Mouse (Mus musculus) MN1 (cell line): ENCODE results near the gene Ankrd23.
"Not testable (repeated sequence)": the region's sequence is repeated elsewhere in the genome, so short reads cannot be mapped to it uniquely, and the experiment has no call there.

Experiments used
- DNase-seq: peaks from one replicate; pipeline ENCODE4 v3.0.0-alpha.2; 2016; ENCODE audit warnings: low spot score

Gene Ankrd23

DNA sequence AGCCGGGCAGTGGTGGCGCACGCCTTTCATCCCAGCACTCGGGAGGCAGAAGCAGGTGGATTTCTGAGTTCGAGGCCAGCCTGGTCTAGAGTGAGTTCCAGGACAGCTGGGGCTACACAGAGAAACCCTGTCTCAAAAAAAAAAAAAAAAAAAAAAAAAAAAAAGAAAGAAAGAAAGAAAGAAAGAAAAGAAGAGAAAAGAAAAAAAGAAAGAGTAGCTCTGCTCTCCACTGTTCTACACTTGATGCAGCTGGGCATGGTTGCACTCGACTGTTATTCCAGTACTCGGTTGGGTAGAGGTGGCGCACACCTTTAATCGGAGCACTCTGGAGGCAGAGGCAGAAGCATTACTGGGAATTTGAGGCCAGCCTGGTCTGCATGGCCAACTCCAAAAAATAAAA, at the start of gene Ankrd23:
Gene Ankrd23 (minus strand): TSS at position 101 of the 400 bp plus-strand sequence.
- not testable (repeated sequence) for DNase-seq

DNA sequence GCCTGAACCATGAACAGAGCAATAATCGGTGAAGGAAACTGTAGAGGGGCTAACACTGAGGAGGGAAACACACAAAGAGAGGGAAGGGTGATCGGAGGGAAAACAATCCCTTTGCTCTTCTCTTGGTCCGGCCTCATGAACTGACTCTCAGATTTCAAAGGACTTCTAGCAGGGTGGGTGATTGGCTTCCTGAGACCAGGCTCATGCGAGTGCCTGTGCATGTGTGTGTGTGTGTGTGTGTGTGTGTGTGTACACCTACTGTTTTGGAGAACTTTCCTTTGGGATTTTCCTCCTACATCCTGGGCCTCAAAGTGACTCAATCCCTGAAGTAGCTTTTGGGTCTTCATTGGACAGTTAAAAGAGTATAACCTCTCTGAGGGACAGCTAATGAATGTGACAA, 49.6 kb upstream of the Ankrd23 start:
- no peak for DNase-seq

DNA sequence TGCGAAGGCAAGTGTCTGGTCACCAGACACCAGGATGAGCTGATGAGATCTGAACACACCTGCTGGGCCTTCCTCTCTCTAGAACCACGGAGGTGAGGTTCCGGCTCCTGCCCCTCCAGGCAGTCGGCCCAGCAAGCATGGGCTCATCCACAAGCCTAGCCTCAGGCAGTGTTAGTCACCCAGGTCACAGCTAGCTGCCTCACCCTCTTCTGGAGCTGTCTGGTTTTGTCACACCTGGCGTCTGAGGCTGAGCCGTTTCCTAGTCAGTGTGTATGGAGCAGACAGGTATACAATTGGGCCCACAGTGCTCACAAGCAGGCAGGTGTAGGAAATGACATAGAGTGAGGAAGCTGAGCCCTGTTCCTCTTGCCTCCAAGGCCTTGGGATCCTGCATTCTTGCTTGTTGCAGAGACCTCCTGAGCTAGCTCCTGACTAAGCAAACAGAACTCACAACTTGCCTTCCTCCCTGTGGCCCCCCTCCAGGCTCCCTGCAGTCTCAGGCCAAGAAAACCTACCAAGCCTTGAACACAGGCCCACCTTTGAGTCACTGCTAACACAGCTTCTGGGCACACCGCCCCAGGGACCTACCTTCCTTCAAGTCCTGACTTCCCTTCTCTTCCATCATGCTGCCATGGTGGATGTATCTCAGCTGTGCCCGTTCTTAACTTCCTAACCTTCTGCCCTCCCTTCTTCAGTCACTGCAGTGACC, 46.9 kb upstream of the Ankrd23 start:
- DNase-seq = no peak

DNA sequence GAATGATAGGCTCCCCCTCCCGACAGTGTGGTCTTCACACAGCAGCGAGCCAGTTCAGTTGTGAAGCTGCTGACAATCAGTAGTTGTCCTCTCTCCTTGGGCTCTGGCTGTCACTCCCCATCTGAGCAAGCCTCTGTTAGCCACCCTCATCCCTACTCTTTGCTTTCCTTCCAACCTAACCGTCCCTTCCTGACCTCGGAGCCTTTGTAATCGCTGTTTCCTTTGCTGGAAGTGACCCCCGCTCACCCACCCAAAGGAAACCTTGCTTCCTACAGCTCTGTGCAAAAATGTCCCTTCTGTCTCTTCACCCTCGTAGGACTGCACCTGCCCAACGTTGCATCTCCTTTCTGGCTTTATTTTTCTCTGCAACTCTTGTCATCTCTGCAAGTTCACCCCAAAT, 45.5 kb upstream of the Ankrd23 start:
- DNase-seq = no peak

DNA sequence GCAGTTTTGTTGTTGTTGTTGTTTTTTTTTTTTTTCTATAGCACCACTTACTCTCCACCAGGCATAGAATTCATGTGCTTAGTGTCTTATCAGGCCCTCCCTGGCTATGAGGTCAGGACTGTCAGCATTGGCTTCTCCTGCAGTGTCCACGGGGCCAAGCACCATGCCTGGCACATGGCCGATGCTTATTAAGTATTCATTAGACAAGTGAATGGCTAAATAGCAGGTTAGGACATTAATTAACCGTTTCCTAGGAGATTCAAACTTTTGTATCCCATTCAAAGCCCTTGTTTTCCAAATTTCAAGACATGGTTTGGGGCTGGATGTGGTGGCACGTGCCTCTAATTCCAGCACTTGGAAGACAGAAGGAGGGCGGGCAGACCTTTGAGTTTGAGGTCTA, 44.6 kb upstream of the Ankrd23 start:
- no peak for DNase-seq

DNA sequence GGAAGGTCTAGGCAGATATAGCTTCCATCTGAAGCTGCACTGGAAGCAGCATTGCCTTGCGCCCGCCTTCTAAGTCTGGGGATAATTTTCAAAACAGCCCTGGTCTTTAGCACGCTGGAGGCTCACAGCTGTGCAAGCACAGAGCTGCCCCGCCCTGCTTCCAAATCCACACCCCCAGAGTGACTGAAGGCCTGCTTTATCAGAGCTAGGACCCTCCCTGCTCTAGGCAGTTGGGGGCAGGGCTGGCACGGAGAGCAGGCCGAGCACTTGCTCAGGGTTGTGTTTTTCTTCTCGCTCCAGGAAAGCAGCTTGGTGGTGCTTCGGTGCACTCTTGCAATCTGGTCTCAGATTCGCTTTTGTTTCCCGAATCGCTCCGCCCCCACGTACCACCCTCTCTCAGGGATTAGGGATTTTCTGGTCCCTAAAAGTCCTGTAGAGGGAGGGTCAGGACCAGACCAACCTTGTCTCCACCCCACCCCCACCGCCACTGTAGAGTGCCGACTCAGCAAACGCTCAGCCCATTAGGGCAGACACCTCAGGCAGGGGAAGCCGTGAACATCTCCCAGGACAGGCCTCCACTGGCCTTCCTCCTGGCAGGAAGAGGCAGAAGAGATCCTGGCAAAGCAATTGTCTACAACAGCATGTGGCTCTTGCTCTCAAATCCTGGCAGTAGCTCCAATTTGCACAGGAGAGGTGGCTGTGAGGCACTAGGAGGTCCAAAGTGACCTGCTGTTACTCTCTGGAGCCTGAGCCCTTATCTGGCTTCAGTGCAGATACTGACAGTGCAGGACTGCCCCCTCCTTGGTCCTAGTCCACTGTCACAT, 43.9 kb upstream of the Ankrd23 start:
- peak; percentile 92 for DNase-seq

DNA sequence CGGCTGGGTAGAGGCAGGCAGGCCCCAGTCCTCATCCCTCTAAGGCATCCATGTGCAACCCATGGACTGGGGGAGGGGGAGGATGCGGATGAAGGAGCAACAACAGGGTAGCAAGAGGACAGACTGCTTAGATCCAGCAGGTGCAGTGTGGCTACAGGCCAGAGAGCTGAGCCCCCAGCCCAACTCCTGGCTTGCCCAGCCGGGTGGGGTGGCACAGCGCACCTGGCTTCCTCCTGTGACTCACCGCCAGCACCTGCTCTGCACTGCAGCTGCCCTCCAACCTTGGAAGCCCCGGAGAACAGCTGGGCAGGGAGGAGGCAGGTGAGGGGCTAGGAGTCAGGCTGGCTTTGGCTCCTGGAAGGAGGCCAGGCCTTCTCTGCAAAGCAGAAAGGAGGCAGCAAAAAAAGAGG, 43.3 kb upstream of the Ankrd23 start:
- no peak for DNase-seq

DNA sequence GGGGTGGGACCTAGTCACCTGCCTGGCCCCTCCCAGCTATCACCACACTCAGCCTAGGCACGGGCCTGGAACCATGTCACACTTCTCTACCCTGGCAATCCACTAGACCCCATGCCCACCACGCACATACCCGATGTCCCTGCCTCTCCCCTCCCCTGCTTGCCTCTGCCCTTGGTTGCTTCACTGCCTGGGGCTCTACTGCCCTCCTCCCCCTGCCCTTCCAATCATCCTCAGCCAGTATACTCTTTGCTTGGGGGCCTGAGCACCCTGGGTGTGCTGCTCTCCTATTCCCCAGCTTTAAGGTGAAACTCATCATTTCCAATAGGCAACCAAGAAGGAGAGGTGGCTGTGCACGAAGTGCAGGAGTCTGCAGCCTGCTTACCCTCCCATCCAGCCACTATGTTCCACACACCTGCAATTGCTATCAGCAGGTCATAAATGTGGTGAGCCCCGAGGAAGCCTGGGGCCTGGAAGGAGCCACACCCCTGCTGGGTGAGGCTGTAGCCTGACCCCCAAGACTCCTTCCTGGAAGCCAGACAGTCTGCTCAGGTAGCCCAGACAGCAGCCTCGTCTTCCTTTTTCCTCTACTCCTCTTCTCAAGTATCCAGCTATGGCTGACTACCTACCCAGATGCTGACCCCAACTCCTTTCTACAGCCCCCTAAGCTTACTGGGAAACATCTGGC, 40.5 kb upstream of the Ankrd23 start:
- DNase-seq = no peak

DNA sequence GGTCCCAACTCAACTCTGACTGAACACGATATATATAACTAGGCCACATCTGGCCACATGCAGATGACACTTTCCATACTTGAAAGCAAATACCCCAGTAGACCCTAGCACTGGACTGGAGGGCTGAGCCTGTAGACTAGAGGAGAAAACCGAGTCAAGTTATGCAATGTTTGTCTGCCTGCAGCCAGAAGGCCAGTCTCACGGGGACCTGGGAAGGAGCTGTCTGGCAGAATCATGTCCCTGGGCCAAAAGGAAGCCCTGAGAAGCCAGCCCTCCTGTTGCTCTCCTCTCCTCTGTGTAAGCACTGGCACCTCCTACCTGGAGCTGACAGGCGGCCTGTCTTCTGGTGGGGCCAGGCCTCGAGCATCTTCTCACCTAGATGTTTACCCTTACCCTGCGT, 38.7 kb upstream of the Ankrd23 start:
- no peak for DNase-seq

DNA sequence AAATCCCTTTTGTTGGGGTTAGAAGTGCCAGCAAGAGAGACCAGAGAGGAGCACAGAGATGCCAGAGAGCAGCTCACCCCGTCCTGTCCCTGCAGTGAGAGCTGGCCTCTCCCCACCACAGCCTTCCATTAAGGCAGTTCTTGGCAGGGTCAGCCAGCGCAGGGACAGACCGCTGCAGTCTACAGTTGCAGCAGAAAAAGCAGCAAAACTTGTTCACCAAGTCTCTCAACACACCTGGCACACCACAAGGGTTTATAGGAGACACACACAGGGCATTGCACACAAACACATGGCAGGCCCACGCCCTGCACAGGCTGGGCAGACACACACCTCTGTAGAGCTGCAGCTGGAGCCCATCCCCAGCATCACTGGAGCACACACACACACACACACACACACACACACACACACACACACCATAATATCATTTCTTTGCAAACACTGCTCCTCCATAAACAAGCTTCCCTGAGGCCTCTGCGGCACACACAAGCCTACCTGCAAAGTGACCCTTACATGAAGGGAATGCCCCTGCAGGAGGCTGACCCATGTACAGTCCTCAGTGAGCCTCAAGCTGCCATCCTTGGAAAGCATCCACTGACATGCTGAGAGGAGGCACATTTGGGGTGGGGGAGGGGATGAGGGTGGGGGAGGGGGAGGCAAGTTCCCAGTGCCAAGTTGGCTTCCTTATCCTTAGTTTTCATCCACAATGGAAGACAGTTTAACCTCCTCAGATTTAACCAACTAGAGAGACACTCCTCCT, 37.7 kb upstream of the Ankrd23 start:
- DNase-seq = no peak

DNA sequence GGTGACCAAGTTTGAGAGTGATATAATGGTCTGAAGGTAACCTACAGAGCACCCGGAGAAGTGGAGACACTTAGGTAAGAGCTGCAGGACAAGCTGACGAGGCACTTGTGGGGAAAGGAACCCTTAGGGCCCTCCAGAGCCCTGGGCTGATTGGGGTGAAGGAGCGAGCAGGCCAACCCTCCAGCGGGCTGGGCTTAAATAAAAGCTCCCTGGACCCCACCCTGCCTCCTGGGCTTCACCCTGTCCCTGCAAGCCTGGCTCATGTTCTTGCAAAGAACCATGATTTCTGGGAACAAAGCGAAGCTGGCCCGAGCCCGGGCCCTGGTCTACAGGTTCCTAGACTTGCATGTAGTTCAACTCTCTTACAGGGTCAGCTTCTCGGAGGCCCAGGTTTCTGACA, 36.8 kb upstream of the Ankrd23 start:
- no peak for DNase-seq

DNA sequence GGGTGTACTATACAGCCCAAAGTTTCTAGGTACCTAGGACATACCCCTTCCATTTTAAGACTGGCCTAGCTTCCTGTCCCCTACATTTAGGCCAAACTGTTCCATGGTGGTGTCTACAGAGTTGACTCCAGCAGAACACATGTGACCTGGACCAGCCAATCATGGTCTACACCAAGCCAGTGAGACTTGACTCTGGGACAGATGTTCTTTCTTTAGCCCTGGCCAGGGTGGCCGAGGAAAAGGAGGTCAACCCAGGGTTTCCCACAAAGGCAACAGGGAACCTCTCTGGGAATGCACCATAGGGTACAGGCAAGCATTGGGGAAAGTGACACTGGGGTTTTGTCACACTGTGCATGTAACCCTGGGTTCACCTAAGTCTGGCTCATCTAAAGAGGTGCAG, 36.0 kb upstream of the Ankrd23 start:
- DNase-seq = no peak

DNA sequence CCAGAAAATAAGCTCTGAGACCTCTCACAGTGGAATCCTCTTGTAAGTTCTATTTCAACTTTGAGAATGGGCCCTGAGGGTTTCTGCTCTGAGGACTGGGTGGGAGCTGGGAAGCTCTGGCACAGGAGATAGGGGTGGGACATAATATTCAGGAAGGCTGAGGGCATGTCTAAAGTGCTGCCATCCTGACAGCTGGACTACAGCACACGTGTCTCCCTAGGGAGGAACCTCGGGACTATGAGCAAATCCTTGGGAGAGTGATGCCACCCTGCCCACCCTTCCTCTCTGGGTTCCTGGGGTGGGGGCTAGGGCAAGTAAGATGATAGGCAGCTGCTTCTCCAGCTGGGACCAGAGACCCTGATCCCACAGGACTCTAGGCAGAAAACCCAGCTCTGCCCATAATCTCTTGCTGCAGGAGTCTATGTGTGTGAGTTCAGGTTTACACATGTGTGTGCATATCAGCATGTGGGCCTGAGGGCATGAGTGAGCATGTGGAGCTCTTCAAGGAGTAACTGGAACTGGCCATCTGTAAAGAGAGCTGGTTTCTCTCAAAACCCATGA, 35.5 kb upstream of the Ankrd23 start:
- peak; percentile 69 for DNase-seq

DNA sequence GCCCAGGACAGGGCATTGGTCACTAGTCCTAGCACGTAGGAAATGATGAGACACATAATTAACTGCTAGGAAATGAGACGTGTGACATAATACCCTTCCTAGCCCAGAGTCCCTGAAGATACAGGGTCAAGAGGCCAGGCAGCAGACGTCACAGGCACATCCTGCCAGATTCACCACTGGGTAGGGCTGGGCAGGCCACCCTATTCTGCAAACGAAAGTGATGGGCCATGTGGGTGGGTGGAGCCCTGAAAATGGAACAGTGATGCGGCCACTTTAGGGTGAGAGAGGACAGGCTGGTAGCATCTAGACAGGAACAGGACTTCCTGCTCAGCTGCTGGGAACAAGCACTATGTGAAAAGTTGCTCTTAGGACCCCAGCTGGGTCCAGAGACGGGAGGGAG, 34.9 kb upstream of the Ankrd23 start:
- peak; percentile 70 for DNase-seq

DNA sequence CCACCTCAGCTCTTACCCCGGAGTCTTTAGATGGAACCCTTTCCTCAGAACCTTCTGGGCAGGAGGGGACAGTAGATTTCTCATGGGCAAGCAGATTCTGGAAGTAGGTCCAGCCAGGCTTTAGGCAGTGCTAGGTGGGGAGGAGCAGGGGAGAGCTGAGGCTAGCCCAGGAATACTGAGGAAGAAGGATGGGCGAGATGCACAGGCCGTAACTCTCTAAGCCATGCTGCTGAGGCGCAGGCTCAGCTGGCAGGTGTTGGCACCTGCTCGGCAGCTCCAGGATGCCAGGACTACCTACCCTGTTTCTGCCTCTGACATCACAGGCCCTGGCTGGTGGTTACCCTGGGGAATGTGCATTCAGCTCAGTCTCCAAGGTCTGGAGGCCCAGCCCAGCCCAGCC, 33.6 kb upstream of the Ankrd23 start:
- DNase-seq = no peak

DNA sequence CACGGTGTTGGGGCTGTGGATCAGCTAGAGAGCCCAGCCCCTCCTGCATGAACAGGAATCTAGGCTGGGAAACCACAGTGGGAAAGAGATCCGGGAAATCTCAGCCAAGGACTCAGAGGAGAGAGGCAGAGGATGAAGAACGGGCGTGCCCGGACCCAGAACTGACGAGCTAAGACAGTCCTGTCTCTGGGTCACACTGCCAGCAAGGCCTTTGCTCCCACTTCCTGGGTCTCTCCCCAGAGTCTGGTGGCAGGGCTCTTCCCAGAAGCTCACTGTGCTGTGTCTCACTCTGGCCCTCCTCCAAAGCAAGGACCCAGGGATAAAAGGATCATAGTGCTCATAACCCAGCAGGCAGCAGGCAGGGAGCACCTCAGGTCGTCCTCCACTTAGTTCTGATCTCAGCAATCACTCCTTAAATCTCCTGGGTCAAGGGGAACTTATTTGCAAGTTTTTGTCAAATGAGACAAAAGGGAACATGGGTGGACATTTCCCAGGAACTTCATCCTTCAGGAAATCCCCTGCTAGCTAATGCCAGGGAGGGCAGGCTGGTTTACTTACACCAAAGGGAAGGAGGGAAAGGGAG, 33.1 kb upstream of the Ankrd23 start:
- no peak for DNase-seq

DNA sequence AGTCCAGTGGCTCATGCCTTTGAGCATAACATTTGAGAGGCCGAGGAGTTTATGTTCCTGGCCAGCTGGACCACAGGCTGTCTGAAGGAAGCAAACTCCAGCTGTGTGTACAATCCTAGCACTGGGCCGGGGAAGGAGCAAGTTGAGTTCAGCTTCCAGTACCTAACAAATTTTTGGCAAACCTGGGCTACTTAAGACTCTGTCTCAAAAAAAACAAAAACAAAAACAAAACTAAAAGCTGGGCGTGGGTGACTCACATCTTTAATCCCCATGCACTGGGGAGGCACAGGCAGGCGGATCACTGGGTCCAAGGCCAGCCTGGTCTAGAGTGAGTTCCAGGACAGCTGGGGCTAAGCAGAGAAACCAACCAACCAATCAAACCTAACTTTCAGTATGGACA, 32.1 kb upstream of the Ankrd23 start:
- no peak for DNase-seq

DNA sequence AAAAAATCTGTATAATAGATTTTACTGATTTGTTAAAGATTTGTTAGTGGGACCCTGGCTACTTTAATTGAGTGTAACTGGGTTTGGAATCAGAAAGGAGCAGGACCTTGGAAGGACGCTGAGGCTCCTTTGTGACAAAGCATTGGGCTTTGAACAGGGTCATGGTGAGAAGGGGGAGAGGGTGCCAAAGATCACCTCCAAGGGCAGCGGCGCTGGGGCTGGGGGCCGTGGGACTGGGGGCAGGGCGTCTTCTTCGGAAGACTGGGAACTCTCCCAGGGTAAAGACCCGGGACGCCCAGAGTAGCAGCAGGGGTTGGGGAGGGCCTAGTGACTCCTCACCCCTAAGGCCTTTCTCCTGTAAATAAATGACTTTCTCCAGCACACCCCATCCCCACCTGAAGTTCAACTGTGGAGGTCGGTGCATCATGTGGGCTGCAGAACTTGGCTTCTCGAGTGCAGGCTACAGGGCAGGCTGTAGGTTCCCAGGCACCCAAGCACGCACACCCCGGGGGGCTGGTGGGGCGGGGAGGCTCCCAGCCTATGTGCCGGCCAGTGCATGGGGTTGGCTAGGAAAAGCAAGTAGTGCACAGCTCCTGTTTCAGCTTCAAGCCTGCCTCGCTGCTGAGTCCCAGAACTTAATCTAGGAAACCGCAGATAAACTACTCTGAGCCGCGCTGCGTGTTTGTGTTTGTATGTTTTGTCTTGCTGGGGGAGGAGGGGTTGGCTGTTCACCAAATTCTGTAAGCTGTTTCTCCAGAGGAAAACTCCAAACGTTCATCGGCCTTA, 31.3 kb upstream of the Ankrd23 start:
- DNase-seq = no peak

DNA sequence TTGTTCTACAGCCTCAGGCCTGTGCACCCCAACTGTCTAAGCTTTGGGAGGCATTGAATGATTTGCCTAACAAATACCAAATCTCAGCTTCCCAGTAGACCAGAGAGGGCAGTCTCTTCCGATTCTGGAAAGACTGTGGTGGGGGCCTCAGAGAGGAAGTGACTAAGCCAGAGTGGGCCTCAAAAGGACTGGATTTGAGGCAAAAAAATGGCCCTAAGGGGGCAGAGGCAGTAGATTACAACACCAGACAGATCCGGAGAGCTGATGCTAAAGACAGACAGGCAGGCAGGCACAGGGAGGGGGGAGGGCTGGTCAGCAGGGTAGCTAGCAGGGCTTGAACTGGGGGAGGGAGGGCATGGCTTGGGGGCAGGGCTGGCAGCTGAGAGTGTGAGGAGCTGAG, 29.7 kb upstream of the Ankrd23 start:
- DNase-seq = no peak

DNA sequence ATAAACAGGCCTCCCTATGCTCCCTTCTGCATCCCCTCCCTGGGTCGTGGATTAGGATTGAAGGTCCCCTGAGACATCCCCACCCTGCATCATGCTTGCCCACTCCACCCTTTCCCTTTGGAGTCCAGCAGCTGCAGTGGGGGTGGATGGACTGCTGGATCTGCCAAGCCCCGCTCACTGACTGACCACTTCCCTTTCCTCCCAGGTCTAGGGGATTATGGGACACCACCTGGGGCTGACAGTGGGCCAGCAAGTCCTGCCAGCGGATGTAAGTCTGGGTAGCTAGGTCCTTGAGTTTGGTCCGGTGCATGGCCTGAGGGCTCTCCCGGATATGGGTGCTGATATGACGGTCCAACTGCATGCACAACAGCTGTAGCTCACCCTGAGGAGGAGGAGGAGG, 27.4 kb upstream of the Ankrd23 start:
- no peak for DNase-seq

DNA sequence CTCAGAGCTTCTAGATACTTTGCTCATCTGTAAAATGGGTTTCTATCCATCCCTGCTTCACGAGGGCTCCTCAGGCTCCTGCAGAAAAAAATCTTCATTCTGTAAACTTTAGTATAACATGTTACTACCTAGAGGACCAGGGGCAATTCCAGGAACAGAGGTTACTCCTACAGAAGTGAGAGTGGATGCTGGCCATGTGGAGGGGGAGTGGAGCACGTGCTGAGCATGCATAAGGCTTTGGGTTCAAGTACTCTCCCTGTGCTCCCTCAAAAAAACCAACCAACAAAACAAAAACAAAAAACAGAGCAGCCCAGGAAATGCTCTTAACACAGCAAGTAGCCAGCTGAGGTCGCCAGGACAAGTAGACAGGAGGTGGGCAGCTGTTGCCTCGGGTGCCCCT, 26.9 kb upstream of the Ankrd23 start:
- no peak for DNase-seq
